ENCODE assay signal across 9 mouse cellular contexts in genomic region chr13:112509465-112509864, GRCm38 (mm10). TPM values are rescaled to one million over a fixed set of nuclear protein-coding genes. Genes with fewer than 3 reads are reported as not detected.
DNase-seq lines count a peak whose midpoint lies in the region; ATAC-seq lines count a peak whose summit lies in the region.
"Had no signal": no experiment of that assay in that cellular context is flagged by ENCODE, and none has a peak within 500 bp of the region (broad histone marks: within the 10 kb centered on the region; RNA-seq: fewer than 3 reads in every experiment).

No protein-coding gene starts in this region.

- H3K27me3 ChIP-seq in liver, embryonic 12.5 days (replicated peaks): no peaks in the 10 kb centered on the region
- no peaks in the 10 kb centered on the region for H3K27me3 ChIP-seq in forebrain, embryonic 14.5 days (replicated peaks; ENCODE audit: control insufficient read depth, insufficient read depth, low read length)
- H3K27me3 ChIP-seq in midbrain, embryonic 13.5 days: no peaks in the 10 kb centered on the region

- no peak for ATAC-seq in liver, embryonic 12.5 days
- ATAC-seq in forebrain, embryonic 14.5 days: peak; percentile 77
- peak; percentile 38 for ATAC-seq in inflammation-experienced regulatory T-cells, adult 6 months
- ATAC-seq in midbrain, embryonic 13.5 days: peak; percentile 60; the same call in 1 of the 2 replicates

- H3K27ac ChIP-seq in liver, embryonic 12.5 days: no peak overlapping the region
- H3K27ac ChIP-seq in forebrain, embryonic 14.5 days (ENCODE audit: low read depth, low read length): no peak overlapping the region
- H3K27ac ChIP-seq in midbrain, embryonic 13.5 days: no peak overlapping the region

- H3K4me2 ChIP-seq in liver, embryonic 12.5 days: no peak overlapping the region
- no peak overlapping the region for H3K4me2 ChIP-seq in forebrain, embryonic 14.5 days (ENCODE audit: low read length)
- H3K4me2 ChIP-seq in midbrain, embryonic 13.5 days (replicated peaks): no peak overlapping the region

- intact Hi-C loops in left cerebral cortex, postnatal 10 days (cut with DNase I): loop anchor here (2.0 to 5.0 kb wide), 2 partner anchors 201 to 237 kb away; no protein-coding TSS in a partner anchor

- no peaks in the 10 kb centered on the region for H3K4me1 ChIP-seq in liver, embryonic 12.5 days
- no peaks in the 10 kb centered on the region for H3K4me1 ChIP-seq in forebrain, embryonic 14.5 days (ENCODE audit: control insufficient read depth, insufficient read depth, low read length)
- no peaks in the 10 kb centered on the region for H3K4me1 ChIP-seq in midbrain, embryonic 13.5 days (replicated peaks)

- H3K9me3 ChIP-seq in liver, embryonic 12.5 days (replicated peaks): no peaks in the 10 kb centered on the region
- H3K9me3 ChIP-seq in forebrain, embryonic 14.5 days (replicated peaks; ENCODE audit: control insufficient read depth, low read length): no peaks in the 10 kb centered on the region
- no peaks in the 10 kb centered on the region for H3K9me3 ChIP-seq in midbrain, embryonic 13.5 days

- peaks cover 12% of the 10 kb centered on the region for H3K36me3 ChIP-seq in liver, embryonic 12.5 days
- H3K36me3 ChIP-seq in forebrain, embryonic 14.5 days (ENCODE audit: control insufficient read depth, insufficient read depth, low read length): peaks cover 9% of the 10 kb centered on the region
- peaks cover 26% of the 10 kb centered on the region for H3K36me3 ChIP-seq in midbrain, embryonic 13.5 days

- no peak overlapping the region for H3K9ac ChIP-seq in liver, embryonic 12.5 days
- no peak overlapping the region for H3K9ac ChIP-seq in forebrain, embryonic 14.5 days (ENCODE audit: low read length)
- H3K9ac ChIP-seq in midbrain, embryonic 13.5 days (replicated peaks): no peak overlapping the region

- peak; percentile 65 for DNase-seq in liver
- DNase-seq in cerebellum, adult 11 months: peak; percentile 24
- DNase-seq in forebrain, embryonic 14.5 days (ENCODE audit: low spot score): peak; percentile 85
- DNase-seq in left cerebral cortex, postnatal 10 days (ENCODE audit: extremely low spot score in 1 of 2, low spot score in 2 of 2): peak; percentile 52 to 67
- DNase-seq in spleen, postnatal 4 days (ENCODE audit: low spot score in 2 of 2): peak; percentile 32 to 72

- H3K4me3 ChIP-seq in liver, embryonic 12.5 days: no peak overlapping the region
- H3K4me3 ChIP-seq in forebrain, embryonic 14.5 days (ENCODE audit: low read depth, low read length): no peak overlapping the region
- no peak overlapping the region for H3K4me3 ChIP-seq in midbrain, embryonic 13.5 days (replicated peaks)
- H3K4me3 ChIP-seq: erythroblast, embryonic 14.5 days had no signal

- 21% methylated on average over 4 of the region's 4 CpGs for WGBS in liver, embryonic 12.5 days (ENCODE audit: insufficient replicate concordance)
- 30% methylated on average over 4 of the region's 4 CpGs for WGBS in forebrain, embryonic 14.5 days
- WGBS in midbrain, embryonic 13.5 days: 28% methylated on average over 4 of the region's 4 CpGs

RNA-seq across cellular contexts. Expression of gene Il6st, which starts 45.6 kb away (rescaled TPM):
- 10.1 and 11.1 TPM in 2 replicates for polyA plus RNA-seq in liver, embryonic 12.5 days (2016; fragmentation: Nextera tagmentation; extraction: Ambion mirVana)
- polyA plus RNA-seq in forebrain, embryonic 14.5 days (2014; fragmentation: Nextera tagmentation; extraction: Ambion mirVana): 9.8 and 12.6 TPM in 2 replicates
- polyA plus RNA-seq in inflammation-experienced regulatory T-cells, adult 6 months (2017; shearing (Covaris generic)): 10 to 100 TPM; 14.1 to 58.2 (median 51.0) TPM
- 10 to 100 TPM; 76.1 to 84.1 TPM for total RNA-seq in left cerebral cortex, postnatal 10 days (2021)
- polyA plus RNA-seq in midbrain, embryonic 13.5 days (2015; fragmentation: Nextera tagmentation; extraction: Ambion mirVana): 19.4 and 20.8 TPM in 2 replicates

Comparison
In these comparisons a context has a peak if more than half of its experiments do, and no peak if none do; other contexts are left out.
1. DNase-seq: peak in every context shown above with its lines; median percentile 85 in forebrain, embryonic 14.5 days; 65 in liver; 60 in left cerebral cortex, postnatal 10 days; 52 in spleen, postnatal 4 days; 24 in cerebellum, adult 11 months.